Mouse (Mus musculus): ENCODE results near the gene Arnt. TPM values are rescaled to one million over a fixed set of nuclear protein-coding genes. Genes with fewer than 3 reads are reported as not detected.

Gene Arnt
- polyA plus RNA-seq, 1 experiment from 2014 or later = 14.2 TPM

- no peaks in the 10 kb centered on the region; the same call in 1 of the 2 replicates for H3K36me3 ChIP-seq (ENCODE audit: control insufficient read depth, insufficient read depth, low read length)
- TF ChIP-seq CTCF (IDR thresholded peaks at IDR 0.05; ENCODE audit: low read depth) (no peak), EP300 (optimal IDR thresholded peaks at IDR 0.05) (no peak)
- ATAC-seq (ENCODE audit: low FRiP score, low TSS enrichment) = no peak
- no peak for DNase-seq (ENCODE audit: low spot score)
- H3K4me2 ChIP-seq (replicated peaks; ENCODE audit: low read depth) = no peak overlapping the region
- H3K4me3 ChIP-seq (ENCODE audit: low read depth, low read length) = no peak overlapping the region
- H3K4me1 ChIP-seq (replicated peaks; ENCODE audit: control insufficient read depth, insufficient read depth) = no peaks in the 10 kb centered on the region
- H3K27ac ChIP-seq (replicated peaks) = no peak overlapping the region
- no peaks in the 10 kb centered on the region for H3K9me3 ChIP-seq (ENCODE audit: control insufficient read depth, low read length)
- no peaks in the 10 kb centered on the region for H3K27me3 ChIP-seq (ENCODE audit: control insufficient read depth, insufficient read depth, low read length)
- H3K9ac ChIP-seq (ENCODE audit: low read length) = no peak overlapping the region
These were observed 29.7 kb downstream of the Arnt start for GRCm38 (mm10) chr3:95463852-95464251.

DNA sequence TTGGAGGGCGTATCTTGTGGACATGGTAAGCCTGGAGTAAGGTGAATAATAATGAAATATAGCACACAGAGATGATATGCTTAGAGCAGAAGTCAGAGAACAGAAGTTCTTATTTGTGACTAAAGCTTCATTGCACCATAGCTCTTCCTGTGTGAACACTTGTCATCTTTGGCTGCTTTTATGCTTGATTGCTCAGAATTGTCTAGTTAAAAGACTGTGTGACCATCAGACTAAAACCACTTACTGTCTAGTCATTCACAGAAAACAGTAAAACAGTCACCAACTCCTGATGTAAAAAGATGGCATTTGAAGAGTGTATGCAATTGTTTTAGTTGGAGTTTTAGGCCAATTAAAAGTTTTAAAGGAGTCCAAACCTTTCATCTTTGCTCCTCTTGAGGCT is 44.8 kb downstream of the Arnt start:
- H3K27ac ChIP-seq (replicated peaks) = no peak overlapping the region
- no peaks in the 10 kb centered on the region for H3K9me3 ChIP-seq (ENCODE audit: control insufficient read depth, low read length)
- no peak for ATAC-seq (ENCODE audit: low FRiP score, low TSS enrichment)
- no peak for TF ChIP-seq EP300 (optimal IDR thresholded peaks at IDR 0.05)
- TF ChIP-seq CTCF (IDR thresholded peaks at IDR 0.05; ENCODE audit: low read depth) = no peak
- WGBS = 85% methylated on average over 1 of the region's 1 CpGs
- H3K9ac ChIP-seq (ENCODE audit: low read length) = no peak overlapping the region
- H3K36me3 ChIP-seq (ENCODE audit: control insufficient read depth, insufficient read depth, low read length) = peaks cover 23% of the 10 kb centered on the region
- DNase-seq (ENCODE audit: low spot score) = no peak
- H3K27me3 ChIP-seq (ENCODE audit: control insufficient read depth, insufficient read depth, low read length) = no peaks in the 10 kb centered on the region
- no peaks in the 10 kb centered on the region for H3K4me1 ChIP-seq (replicated peaks; ENCODE audit: control insufficient read depth, insufficient read depth)
- H3K4me2 ChIP-seq (replicated peaks; ENCODE audit: low read depth) = no peak overlapping the region
- H3K4me3 ChIP-seq (ENCODE audit: low read depth, low read length) = no peak overlapping the region

DNA sequence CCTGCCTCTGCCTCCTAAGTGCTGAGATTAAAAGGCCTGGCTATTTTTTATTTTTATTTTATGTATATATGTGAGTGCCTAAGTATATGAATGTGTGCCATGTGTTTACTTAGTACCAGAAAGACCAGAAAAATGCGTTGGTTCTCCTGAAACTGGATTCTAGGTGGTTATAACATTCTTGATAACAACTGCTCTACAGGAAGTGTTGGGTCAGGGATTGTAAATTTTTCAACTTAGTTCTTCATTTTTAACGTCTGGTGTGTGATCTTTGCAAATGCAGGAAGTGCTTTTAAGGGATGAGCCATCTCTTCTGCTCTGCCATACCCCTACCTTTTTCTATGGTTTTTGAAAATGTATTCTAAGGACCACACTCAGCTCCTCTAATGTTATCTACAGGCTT is 52.2 kb downstream of the Arnt start:
- ATAC-seq (ENCODE audit: low FRiP score, low TSS enrichment) (no peak), DNase-seq (ENCODE audit: low spot score) (no peak)
- Histone ChIP-seq H3K27ac (replicated peaks) (no peak overlapping the region), H3K4me1 (replicated peaks; ENCODE audit: control insufficient read depth, insufficient read depth) (no peaks in the 10 kb centered on the region), H3K4me3 (ENCODE audit: low read depth, low read length) (no peak overlapping the region), H3K27me3 (ENCODE audit: control insufficient read depth, insufficient read depth, low read length) (no peaks in the 10 kb centered on the region), H3K9ac (ENCODE audit: low read length) (no peak overlapping the region), H3K36me3 (ENCODE audit: control insufficient read depth, insufficient read depth, low read length) (peaks cover 23% of the 10 kb centered on the region), H3K9me3 (ENCODE audit: control insufficient read depth, low read length) (no peaks in the 10 kb centered on the region), H3K4me2 (replicated peaks; ENCODE audit: low read depth) (no peak overlapping the region)
- WGBS = 67% methylated on average over 2 of the region's 2 CpGs
- TF ChIP-seq CTCF (IDR thresholded peaks at IDR 0.05; ENCODE audit: low read depth) (no peak), EP300 (optimal IDR thresholded peaks at IDR 0.05) (no peak)

GRCm38 (mm10) chr3:95488679-95489078 is 54.5 kb downstream of the Arnt start:
- H3K27ac ChIP-seq (replicated peaks) = no peak overlapping the region
- ATAC-seq (ENCODE audit: low FRiP score, low TSS enrichment) = no peak
- DNase-seq (ENCODE audit: low spot score) = no peak
- 90% methylated on average over 3 of the region's 3 CpGs for WGBS
- no peaks in the 10 kb centered on the region for H3K27me3 ChIP-seq (ENCODE audit: control insufficient read depth, insufficient read depth, low read length)
- no peaks in the 10 kb centered on the region for H3K4me1 ChIP-seq (replicated peaks; ENCODE audit: control insufficient read depth, insufficient read depth)
- no peak for TF ChIP-seq EP300 (optimal IDR thresholded peaks at IDR 0.05)
- no peak overlapping the region for H3K9ac ChIP-seq (ENCODE audit: low read length)
- H3K9me3 ChIP-seq (ENCODE audit: control insufficient read depth, low read length) = no peaks in the 10 kb centered on the region
- H3K4me3 ChIP-seq (ENCODE audit: low read depth, low read length) = no peak overlapping the region
- H3K36me3 ChIP-seq (ENCODE audit: control insufficient read depth, insufficient read depth, low read length) = peaks cover 26% of the 10 kb centered on the region
- no peak overlapping the region for H3K4me2 ChIP-seq (replicated peaks; ENCODE audit: low read depth)

DNA sequence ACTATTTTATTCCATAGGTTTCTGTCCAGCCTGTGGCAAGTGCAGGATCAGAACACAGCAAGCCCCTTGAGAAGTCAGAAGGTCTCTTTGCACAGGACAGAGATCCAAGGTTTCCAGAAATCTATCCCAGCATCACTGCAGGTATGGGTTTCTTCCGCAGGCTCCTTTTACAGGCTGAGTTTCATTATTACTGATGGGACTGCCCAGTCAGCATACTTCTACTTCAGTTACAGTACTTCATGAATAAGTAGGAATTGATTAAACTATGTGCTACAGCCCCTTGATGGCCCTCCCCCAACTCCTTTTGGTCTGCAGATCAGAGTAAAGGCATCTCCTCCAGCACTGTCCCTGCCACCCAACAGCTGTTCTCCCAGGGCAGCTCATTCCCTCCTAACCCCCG is 56.0 kb downstream of the Arnt start:
- Histone ChIP-seq H3K9ac (ENCODE audit: low read length) (no peak overlapping the region), H3K4me2 (replicated peaks; ENCODE audit: low read depth) (no peak overlapping the region), H3K9me3 (ENCODE audit: control insufficient read depth, low read length) (no peaks in the 10 kb centered on the region), H3K4me3 (ENCODE audit: low read depth, low read length) (no peak overlapping the region), H3K36me3 (ENCODE audit: control insufficient read depth, insufficient read depth, low read length) (peaks cover 27% of the 10 kb centered on the region), H3K4me1 (replicated peaks; ENCODE audit: control insufficient read depth, insufficient read depth) (no peaks in the 10 kb centered on the region), H3K27me3 (ENCODE audit: control insufficient read depth, insufficient read depth, low read length) (no peaks in the 10 kb centered on the region), H3K27ac (replicated peaks) (no peak overlapping the region)
- WGBS = 95% methylated on average over 2 of the region's 2 CpGs
- DNase-seq (ENCODE audit: low spot score) (no peak), ATAC-seq (ENCODE audit: low FRiP score, low TSS enrichment) (no peak)
- TF ChIP-seq CTCF (IDR thresholded peaks at IDR 0.05; ENCODE audit: low read depth) (no peak), EP300 (optimal IDR thresholded peaks at IDR 0.05) (no peak)

- TF ChIP-seq CTCF (IDR thresholded peaks at IDR 0.05; ENCODE audit: low read depth) (peak; percentile 81), EP300 (optimal IDR thresholded peaks at IDR 0.05) (no peak)
- Histone ChIP-seq H3K27me3 (ENCODE audit: control insufficient read depth, insufficient read depth, low read length) (no peaks in the 10 kb centered on the region), H3K4me1 (replicated peaks; ENCODE audit: control insufficient read depth, insufficient read depth) (no peaks in the 10 kb centered on the region), H3K36me3 (ENCODE audit: control insufficient read depth, insufficient read depth, low read length) (peaks cover 22% of the 10 kb centered on the region), H3K4me3 (ENCODE audit: low read depth, low read length) (no peak overlapping the region), H3K4me2 (replicated peaks; ENCODE audit: low read depth) (no peak overlapping the region), H3K27ac (replicated peaks) (no peak overlapping the region), H3K9ac (ENCODE audit: low read length) (no peak overlapping the region), H3K9me3 (ENCODE audit: control insufficient read depth, low read length) (no peaks in the 10 kb centered on the region)
- 63% methylated on average over 6 of the region's 6 CpGs for WGBS
- ATAC-seq (ENCODE audit: low FRiP score, low TSS enrichment) (no peak; the same call in 1 of the 2 replicates), DNase-seq (ENCODE audit: low spot score) (peak; percentile 76)
These were observed 60.2 kb downstream of the Arnt start for GRCm38 (mm10) chr3:95494342-95494741.
